11 mouse cellular contexts compared by ENCODE assay signal in the genomic region with DNA sequence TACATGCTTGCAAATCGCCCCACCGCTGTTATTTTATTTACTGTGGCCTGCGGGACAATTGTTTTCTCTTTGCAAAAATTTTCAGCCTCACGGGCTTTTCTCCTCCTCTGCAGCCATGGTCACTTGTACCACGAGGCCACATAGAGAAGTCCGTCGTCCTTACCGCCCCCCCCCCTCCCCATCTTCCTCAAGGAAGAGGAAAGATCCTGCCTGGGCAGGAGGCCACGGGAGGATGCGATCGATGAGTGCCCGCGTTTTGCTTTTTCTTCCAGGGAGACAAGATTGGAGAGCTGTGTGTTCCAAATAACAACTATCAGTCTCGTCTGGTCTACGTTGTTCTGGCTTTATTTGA. TPM values are rescaled to one million over a fixed set of nuclear protein-coding genes. Genes with fewer than 3 reads are reported as not detected.
DNase-seq lines count a peak whose midpoint lies in the region; ATAC-seq and TF ChIP-seq lines count a peak whose summit lies in the region.
"Had no signal": no experiment of that assay in that cellular context is flagged by ENCODE, and none has a peak within 500 bp of the region (broad histone marks: within the 10 kb centered on the region; RNA-seq: fewer than 3 reads in every experiment).

No protein-coding gene starts in this region.

- no peak for TF ChIP-seq POLR2A in kidney, adult 2 months (IDR thresholded peaks at IDR 0.05; ENCODE audit: low read depth, low read length)

- peak overlapping the region; percentile 68 for H3K4me2 ChIP-seq in kidney, embryonic 15.5 days
- peak overlapping the region; percentile 68 for H3K4me2 ChIP-seq in embryonic facial prominence, embryonic 14.5 days (ENCODE audit: low read depth, low read length)
- H3K4me2 ChIP-seq in hindbrain, embryonic 14.5 days (replicated peaks) = peak overlapping the region; percentile 57
- H3K4me2 ChIP-seq in midbrain, embryonic 14.5 days (ENCODE audit: low read length) = peak overlapping the region; percentile 59

- ATAC-seq in kidney, embryonic 15.5 days (replicated peaks; ENCODE audit: low FRiP score) = 0 out of 2 replicates have a peak, but pooled peaks have one; percentile 25
- no peak for ATAC-seq in embryonic facial prominence, embryonic 14.5 days (ENCODE audit: low read depth)
- peak; percentile 65; the same call in 1 of the 2 replicates for ATAC-seq in hindbrain, embryonic 14.5 days (ENCODE audit: low FRiP score)
- ATAC-seq in midbrain, embryonic 14.5 days (ENCODE audit: low FRiP score, low TSS enrichment) = peak; percentile 37; the same call in 1 of the 2 replicates

- no peak overlapping the region for H3K27ac ChIP-seq in kidney, embryonic 15.5 days
- H3K27ac ChIP-seq in kidney, adult 2 months (ENCODE audit: insufficient read depth, low read depth, low read length) = no peak overlapping the region
- H3K27ac ChIP-seq in embryonic facial prominence, embryonic 14.5 days (replicated peaks; ENCODE audit: low read depth, low read length) = no peak overlapping the region
- H3K27ac ChIP-seq in hindbrain, embryonic 14.5 days = 0 out of 2 replicates have a peak overlapping the region, but pooled peaks have one; percentile 14
- H3K27ac ChIP-seq in midbrain, embryonic 14.5 days (replicated peaks; ENCODE audit: low read depth, low read length) = 0 out of 2 replicates have a peak overlapping the region, but pooled peaks have one; percentile 37

- H3K9me3 ChIP-seq in kidney, embryonic 15.5 days (replicated peaks) = no peaks in the 10 kb centered on the region
- H3K9me3 ChIP-seq in embryonic facial prominence, embryonic 14.5 days (ENCODE audit: control insufficient read depth, low read length) = no peaks in the 10 kb centered on the region
- no peaks in the 10 kb centered on the region for H3K9me3 ChIP-seq in hindbrain, embryonic 14.5 days (ENCODE audit: control insufficient read depth, low read length)
- no peaks in the 10 kb centered on the region for H3K9me3 ChIP-seq in midbrain, embryonic 14.5 days (ENCODE audit: control insufficient read depth, low read length)

- H3K27me3 ChIP-seq in kidney, embryonic 15.5 days = no peaks in the 10 kb centered on the region
- no peaks in the 10 kb centered on the region; the same call in 1 of the 2 replicates for H3K27me3 ChIP-seq in kidney, adult 2 months (replicated peaks; ENCODE audit: control insufficient read depth, insufficient read depth, low read length)
- no peaks in the 10 kb centered on the region for H3K27me3 ChIP-seq in embryonic facial prominence, embryonic 14.5 days (replicated peaks; ENCODE audit: control insufficient read depth, insufficient read depth, low read length)
- no peaks in the 10 kb centered on the region; the same call in 1 of the 2 replicates for H3K27me3 ChIP-seq in hindbrain, embryonic 14.5 days (ENCODE audit: control insufficient read depth, insufficient read depth, low read length)
- H3K27me3 ChIP-seq in midbrain, embryonic 14.5 days (ENCODE audit: control insufficient read depth, insufficient read depth, low read length) = no peaks in the 10 kb centered on the region

- peak overlapping the region; percentile 36 for H3K4me3 ChIP-seq in kidney, embryonic 15.5 days (replicated peaks)
- no peak overlapping the region for H3K4me3 ChIP-seq in kidney, adult 2 months (ENCODE audit: insufficient read depth, low read depth, low read length)
- peak overlapping the region; percentile 36 for H3K4me3 ChIP-seq in embryonic facial prominence, embryonic 14.5 days (ENCODE audit: low read depth, low read length)
- H3K4me3 ChIP-seq in hindbrain, embryonic 14.5 days (replicated peaks; ENCODE audit: low read length) = peak overlapping the region; percentile 23
- H3K4me3 ChIP-seq in midbrain, embryonic 14.5 days (replicated peaks; ENCODE audit: low read depth, low read length) = peak overlapping the region; percentile 26

- H3K4me1 ChIP-seq in kidney, embryonic 15.5 days = peaks cover 8% of the 10 kb centered on the region; the same call in 1 of the 2 replicates
- no peaks in the 10 kb centered on the region for H3K4me1 ChIP-seq in kidney, adult 2 months (ENCODE audit: control insufficient read depth, insufficient read depth, low read length)
- H3K4me1 ChIP-seq in embryonic facial prominence, embryonic 14.5 days (ENCODE audit: control insufficient read depth, insufficient read depth, low read length) = no peaks in the 10 kb centered on the region
- H3K4me1 ChIP-seq in hindbrain, embryonic 14.5 days (replicated peaks; ENCODE audit: control insufficient read depth, insufficient read depth, low read length) = peaks cover 14% of the 10 kb centered on the region; the same call in 1 of the 2 replicates
- peaks cover 12% of the 10 kb centered on the region; the same call in 1 of the 2 replicates for H3K4me1 ChIP-seq in midbrain, embryonic 14.5 days (ENCODE audit: control insufficient read depth, insufficient read depth, low read length)

- no peak for DNase-seq in kidney, adult 2 months
- DNase-seq in embryonic facial prominence, embryonic 14.5 days (ENCODE audit: low spot score) = no peak
- no peak for DNase-seq in hindbrain, embryonic 14.5 days (ENCODE audit: low spot score)
- DNase-seq in midbrain, embryonic 14.5 days = no peak
- DNase-seq in adrenal gland, adult 8-10 months = no peak
- no peak for DNase-seq in urinary bladder, adult 18-20 months (ENCODE audit: low spot score in 2 of 2)
- DNase-seq in adipocyte (ENCODE audit: low spot score) = no peak

- TF ChIP-seq CTCF in kidney, adult 2 months (conservative IDR thresholded peaks at IDR 0.05; ENCODE audit: insufficient read depth, insufficient read length, low read depth, low read length) = no peak

- 18% methylated on average over 15 of the region's 15 CpGs for WGBS in kidney, embryonic 15.5 days
- 26% methylated on average over 15 of the region's 15 CpGs for WGBS in kidney, adult 2 months
- 12% methylated on average over 15 of the region's 15 CpGs for WGBS in embryonic facial prominence, embryonic 14.5 days
- 5% methylated on average over 14 of the region's 15 CpGs for WGBS in hindbrain, embryonic 14.5 days
- 7% methylated on average over 15 of the region's 15 CpGs for WGBS in midbrain, embryonic 14.5 days

- peak overlapping the region; percentile 18; the same call in 1 of the 2 replicates for H3K9ac ChIP-seq in kidney, embryonic 15.5 days
- peak overlapping the region; percentile 56 for H3K9ac ChIP-seq in embryonic facial prominence, embryonic 14.5 days (ENCODE audit: low read depth, low read length)
- peak overlapping the region; percentile 52 for H3K9ac ChIP-seq in hindbrain, embryonic 14.5 days
- peak overlapping the region; percentile 53 for H3K9ac ChIP-seq in midbrain, embryonic 14.5 days (replicated peaks; ENCODE audit: low read length)

- H3K36me3 ChIP-seq in kidney, embryonic 15.5 days = no peaks in the 10 kb centered on the region
- H3K36me3 ChIP-seq in kidney, adult 2 months (ENCODE audit: control insufficient read depth, insufficient read depth, low read length) = no peaks in the 10 kb centered on the region
- no peaks in the 10 kb centered on the region for H3K36me3 ChIP-seq in embryonic facial prominence, embryonic 14.5 days (ENCODE audit: control insufficient read depth, insufficient read depth, low read length)
- H3K36me3 ChIP-seq in hindbrain, embryonic 14.5 days (replicated peaks; ENCODE audit: control insufficient read depth, insufficient read depth) = no peaks in the 10 kb centered on the region
- no peaks in the 10 kb centered on the region for H3K36me3 ChIP-seq in midbrain, embryonic 14.5 days (ENCODE audit: control insufficient read depth, insufficient read depth, low read length)

RNA-seq across cellular contexts. Expression of a gene that starts 42.2 kb away (rescaled TPM):
- 0.08 and 0.10 TPM in 2 replicates for polyA plus RNA-seq in kidney, embryonic 15.5 days (2015; fragmentation: Nextera tagmentation; extraction: Ambion mirVana)
- polyA plus RNA-seq in kidney, adult 2 months (2012; rRNA removed) = 0.03 TPM in 1 of 2 replicates, not detected in the other
- 4.3 and 5.1 TPM in 2 replicates for polyA plus RNA-seq in embryonic facial prominence, embryonic 14.5 days (2014; fragmentation: Nextera tagmentation; extraction: Ambion mirVana)
- 18.0 and 19.8 TPM in 2 replicates for polyA plus RNA-seq in hindbrain, embryonic 14.5 days (2014; fragmentation: Nextera tagmentation; extraction: Ambion mirVana)
- 16.8 and 22.4 TPM in 2 replicates for polyA plus RNA-seq in midbrain, embryonic 14.5 days (2014; fragmentation: Nextera tagmentation; extraction: Ambion mirVana)
- total RNA-seq in adrenal gland, adult 8-10 months (2022) = under 1 TPM; 0.28 to 0.38 (median 0.33) TPM
- total RNA-seq: MEL; monocyte, adult 5-6 weeks had no signal
- polyA plus RNA-seq: spleen, adult 2 months had no signal

Comparison
In these comparisons a context has a peak if more than half of its experiments do, and no peak if none do; other contexts are left out.
1. H3K27ac ChIP-seq: peak in hindbrain, embryonic 14.5 days (single experiment) and midbrain, embryonic 14.5 days (single experiment); none in kidney, embryonic 15.5 days (single experiment), kidney, adult 2 months (single experiment) and embryonic facial prominence, embryonic 14.5 days (single experiment).
2. Peak in every context shown above with its lines, with median percentiles within 50 percentile points of each other: H3K4me2 ChIP-seq and H3K9ac ChIP-seq.